Mouse (Mus musculus) myocyte (in vitro differentiated cells): Measurements from ENCODE around the gene Acbd3.

Experiments
- MAX ChIP-seq: IDR thresholded peaks from one replicate; pipeline ENCODE4 v1.6.1; 2011; ENCODE audit warnings: low read depth, mild to moderate bottlenecking, control low read depth
- USF1 ChIP-seq: IDR thresholded peaks from one replicate; pipeline ENCODE4 v1.6.1; 2011; ENCODE audit warnings: low read depth, mild to moderate bottlenecking, control low read depth, moderate library complexity

DNA sequence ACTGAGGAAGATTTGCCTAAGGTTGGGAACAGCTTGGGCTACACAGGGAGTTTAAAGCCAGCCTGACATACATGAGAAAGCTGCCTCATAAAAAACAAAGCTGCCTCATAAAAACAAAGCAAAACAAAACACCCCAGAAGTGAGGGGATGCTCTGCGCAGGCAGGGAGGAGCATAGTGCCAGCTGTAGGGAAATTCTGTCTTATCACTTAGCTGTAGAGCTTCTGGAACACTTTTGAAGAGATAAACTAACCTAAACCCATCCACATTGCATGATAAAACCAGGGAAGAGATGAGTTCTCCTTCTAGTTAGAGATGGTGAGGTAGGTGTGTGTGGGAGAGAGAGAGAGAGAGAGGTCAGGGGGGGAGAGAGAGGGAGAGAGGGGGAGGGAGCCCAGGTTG, 3.2 kb upstream of the Acbd3 start:
- TF ChIP-seq USF1 = no peak
- no peak for TF ChIP-seq MAX
